Mouse (Mus musculus): ENCODE data around the gene Aarsd1. TPM values are rescaled to one million over a fixed set of nuclear protein-coding genes. Genes with fewer than 3 reads are reported as not detected.

The Aarsd1 gene
- 5.4 TPM for polyA plus RNA-seq (2014; fragmentation: Illumina TruSeq; extraction: RNeasy Lipid Tissue Mini Kit (QIAGEN cat#74804); ENCODE audit: low read depth, low replicate concordance)

GRCm38 (mm10) chr11:101417101-101417855, at the start of gene Aarsd1:
Gene Aarsd1 (minus strand): TSS chr11:101417615.

GRCm38 (mm10) chr11:101465869-101466551, 48.6 kb upstream of the Aarsd1 start, which contains the start of gene Vat1:
Gene Vat1 (minus strand): TSS chr11:101466230.

GRCm38 (mm10) chr11:101464211-101465100, 47.0 kb upstream of the Aarsd1 start, which contains the start of gene Rnd2:
Gene Rnd2 (plus strand): TSS chr11:101464999.

GRCm38 (mm10) chr11:101448274-101448746, 30.9 kb upstream of the Aarsd1 start, which contains the start of gene Ifi35:
Gene Ifi35 (plus strand): TSS chr11:101448407.

GRCm38 (mm10) chr11:101442127-101442693, 24.8 kb upstream of the Aarsd1 start, which contains the start of gene Rpl27:
Gene Rpl27 (plus strand): TSS chr11:101442298.

GRCm38 (mm10) chr11:101424925-101425813, 7.8 kb upstream of the Aarsd1 start, which contains the start of the genes Rundc1 and Ptges3l:
Gene Rundc1 (plus strand): TSS chr11:101425085.
Gene Ptges3l (minus strand): TSS chr11:101425333.

GRCm38 (mm10) chr11:101424105-101424851, 6.9 kb upstream of the Aarsd1 start, which contains the start of gene Gm27029:
Gene Gm27029 (minus strand): TSS chr11:101424796.

GRCm38 (mm10) chr11:101367326-101367935, 50.0 kb downstream of the Aarsd1 start, which contains the start of gene G6pc:
Gene G6pc (plus strand): TSS chr11:101367561.

Other genes with a start within 250 kb of the Aarsd1 start
- 0.28 TPM for gene Cntnap1, start 247.1 kb downstream of the Aarsd1 start, polyA plus RNA-seq (2014; fragmentation: Illumina TruSeq; extraction: RNeasy Lipid Tissue Mini Kit (QIAGEN cat#74804); ENCODE audit: low read depth, low replicate concordance)
- gene Plekhh3, start 246.3 kb downstream of the Aarsd1 start, polyA plus RNA-seq (2014; fragmentation: Illumina TruSeq; extraction: RNeasy Lipid Tissue Mini Kit (QIAGEN cat#74804); ENCODE audit: low read depth, low replicate concordance): 1.8 TPM
- gene Ccr10, start 242.2 kb downstream of the Aarsd1 start, polyA plus RNA-seq (2014; fragmentation: Illumina TruSeq; extraction: RNeasy Lipid Tissue Mini Kit (QIAGEN cat#74804); ENCODE audit: low read depth, low replicate concordance): not detected
- 48.0 TPM for gene Ezh1, start 191.2 kb downstream of the Aarsd1 start, polyA plus RNA-seq (2014; fragmentation: Illumina TruSeq; extraction: RNeasy Lipid Tissue Mini Kit (QIAGEN cat#74804); ENCODE audit: low read depth, low replicate concordance)
- 4.3 TPM for gene Ramp2, start 171.6 kb downstream of the Aarsd1 start, polyA plus RNA-seq (2014; fragmentation: Illumina TruSeq; extraction: RNeasy Lipid Tissue Mini Kit (QIAGEN cat#74804); ENCODE audit: low read depth, low replicate concordance)
- 81.9 TPM for gene Vps25, start 163.9 kb downstream of the Aarsd1 start, polyA plus RNA-seq (2014; fragmentation: Illumina TruSeq; extraction: RNeasy Lipid Tissue Mini Kit (QIAGEN cat#74804); ENCODE audit: low read depth, low replicate concordance)
- 1.0 TPM for gene Wnk4, start 157.0 kb downstream of the Aarsd1 start, polyA plus RNA-seq (2014; fragmentation: Illumina TruSeq; extraction: RNeasy Lipid Tissue Mini Kit (QIAGEN cat#74804); ENCODE audit: low read depth, low replicate concordance)
- gene Cntd1, start 138.6 kb downstream of the Aarsd1 start, polyA plus RNA-seq (2014; fragmentation: Illumina TruSeq; extraction: RNeasy Lipid Tissue Mini Kit (QIAGEN cat#74804); ENCODE audit: low read depth, low replicate concordance): 8.1 TPM
- gene Coa3, start 138.5 kb downstream of the Aarsd1 start, polyA plus RNA-seq (2014; fragmentation: Illumina TruSeq; extraction: RNeasy Lipid Tissue Mini Kit (QIAGEN cat#74804); ENCODE audit: low read depth, low replicate concordance): 9.6 TPM
- gene Becn1, start 115.3 kb downstream of the Aarsd1 start, polyA plus RNA-seq (2014; fragmentation: Illumina TruSeq; extraction: RNeasy Lipid Tissue Mini Kit (QIAGEN cat#74804); ENCODE audit: low read depth, low replicate concordance): 138 TPM
- gene Psme3, start 101.4 kb downstream of the Aarsd1 start, polyA plus RNA-seq (2014; fragmentation: Illumina TruSeq; extraction: RNeasy Lipid Tissue Mini Kit (QIAGEN cat#74804); ENCODE audit: low read depth, low replicate concordance): 161 TPM
- 0.38 TPM for gene Aoc2, start 92.6 kb downstream of the Aarsd1 start, polyA plus RNA-seq (2014; fragmentation: Illumina TruSeq; extraction: RNeasy Lipid Tissue Mini Kit (QIAGEN cat#74804); ENCODE audit: low read depth, low replicate concordance)
- gene Aoc3, start 87.0 kb downstream of the Aarsd1 start, polyA plus RNA-seq (2014; fragmentation: Illumina TruSeq; extraction: RNeasy Lipid Tissue Mini Kit (QIAGEN cat#74804); ENCODE audit: low read depth, low replicate concordance): 15.5 TPM
- not detected for gene G6pc, start 50.1 kb downstream of the Aarsd1 start, polyA plus RNA-seq (2014; fragmentation: Illumina TruSeq; extraction: RNeasy Lipid Tissue Mini Kit (QIAGEN cat#74804); ENCODE audit: low read depth, low replicate concordance)
- not detected for gene Gm27029, start 7.2 kb upstream of the Aarsd1 start, polyA plus RNA-seq (2014; fragmentation: Illumina TruSeq; extraction: RNeasy Lipid Tissue Mini Kit (QIAGEN cat#74804); ENCODE audit: low read depth, low replicate concordance)
- 3.9 TPM for gene Rundc1, start 7.5 kb upstream of the Aarsd1 start, polyA plus RNA-seq (2014; fragmentation: Illumina TruSeq; extraction: RNeasy Lipid Tissue Mini Kit (QIAGEN cat#74804); ENCODE audit: low read depth, low replicate concordance)
- gene Ptges3l, start 7.7 kb upstream of the Aarsd1 start, polyA plus RNA-seq (2014; fragmentation: Illumina TruSeq; extraction: RNeasy Lipid Tissue Mini Kit (QIAGEN cat#74804); ENCODE audit: low read depth, low replicate concordance): 4.9 TPM
- 57.4 TPM for gene Rpl27, start 24.7 kb upstream of the Aarsd1 start, polyA plus RNA-seq (2014; fragmentation: Illumina TruSeq; extraction: RNeasy Lipid Tissue Mini Kit (QIAGEN cat#74804); ENCODE audit: low read depth, low replicate concordance)
- gene Ifi35, start 30.8 kb upstream of the Aarsd1 start, polyA plus RNA-seq (2014; fragmentation: Illumina TruSeq; extraction: RNeasy Lipid Tissue Mini Kit (QIAGEN cat#74804); ENCODE audit: low read depth, low replicate concordance): 2.3 TPM
- 3.3 TPM for gene Rnd2, start 47.4 kb upstream of the Aarsd1 start, polyA plus RNA-seq (2014; fragmentation: Illumina TruSeq; extraction: RNeasy Lipid Tissue Mini Kit (QIAGEN cat#74804); ENCODE audit: low read depth, low replicate concordance)
- 1.4 TPM for gene Vat1, start 48.6 kb upstream of the Aarsd1 start, polyA plus RNA-seq (2014; fragmentation: Illumina TruSeq; extraction: RNeasy Lipid Tissue Mini Kit (QIAGEN cat#74804); ENCODE audit: low read depth, low replicate concordance)
- gene Brca1, start 134.3 kb upstream of the Aarsd1 start, polyA plus RNA-seq (2014; fragmentation: Illumina TruSeq; extraction: RNeasy Lipid Tissue Mini Kit (QIAGEN cat#74804); ENCODE audit: low read depth, low replicate concordance): 5.3 TPM
- gene Nbr1, start 134.5 kb upstream of the Aarsd1 start, polyA plus RNA-seq (2014; fragmentation: Illumina TruSeq; extraction: RNeasy Lipid Tissue Mini Kit (QIAGEN cat#74804); ENCODE audit: low read depth, low replicate concordance): 237 TPM
- gene Tmem106a, start 164.6 kb upstream of the Aarsd1 start, polyA plus RNA-seq (2014; fragmentation: Illumina TruSeq; extraction: RNeasy Lipid Tissue Mini Kit (QIAGEN cat#74804); ENCODE audit: low read depth, low replicate concordance): 18.5 TPM
- not detected for gene Gm11634, start 181.6 kb upstream of the Aarsd1 start, polyA plus RNA-seq (2014; fragmentation: Illumina TruSeq; extraction: RNeasy Lipid Tissue Mini Kit (QIAGEN cat#74804); ENCODE audit: low read depth, low replicate concordance)
- 0.47 TPM for gene Rdm1, start 209.6 kb upstream of the Aarsd1 start, polyA plus RNA-seq (2014; fragmentation: Illumina TruSeq; extraction: RNeasy Lipid Tissue Mini Kit (QIAGEN cat#74804); ENCODE audit: low read depth, low replicate concordance)
- gene Arl4d, start 247.9 kb upstream of the Aarsd1 start, polyA plus RNA-seq (2014; fragmentation: Illumina TruSeq; extraction: RNeasy Lipid Tissue Mini Kit (QIAGEN cat#74804); ENCODE audit: low read depth, low replicate concordance): 3.4 TPM

Data from sigmoid colon, adult 10 weeks (tissue).